Mouse (Mus musculus) cerebellum, postnatal 4 days (tissue): ENCODE measurements around the gene Foxl1.
A peak's percentile ranks its signal among the peaks of the same experiment; 100 is the strongest.
"Not testable (repeated sequence)": the region's sequence is repeated elsewhere in the genome, so short reads cannot be mapped to it uniquely, and the experiment has no call there.

Experiments
- DNase-seq, 2 experiments: peaks; one replicate each; pipeline ENCODE4 v3.0.0; 2022; ENCODE audit warnings: low spot score in 2 of 2, mixed read lengths in 1 of 2

The Foxl1 gene

GRCm38 (mm10) chr8:121124547-121125239, 3.0 kb upstream of the Foxl1 start:
- no peak for DNase-seq

- peak in 1 of 2 experiments; percentile 58 for DNase-seq
Measured at GRCm38 (mm10) chr8:121125311-121125876, 2.3 kb upstream of the Foxl1 start.

- no peak for DNase-seq
Measured at GRCm38 (mm10) chr8:121126191-121126590, 1.5 kb upstream of the Foxl1 start.

- no peak for DNase-seq
Measured at GRCm38 (mm10) chr8:121126694-121127093, 1.0 kb upstream of the Foxl1 start.

- no peak for DNase-seq
Measured at GRCm38 (mm10) chr8:121127291-121127701, 444 bp upstream of the Foxl1 start.

GRCm38 (mm10) chr8:121128531-121129264, 958 bp downstream of the Foxl1 start:
- DNase-seq = no peak

GRCm38 (mm10) chr8:121129265-121129940, 1.7 kb downstream of the Foxl1 start:
- DNase-seq = no peak

- DNase-seq = no peak
Measured at GRCm38 (mm10) chr8:121130522-121130921, 2.8 kb downstream of the Foxl1 start.

GRCm38 (mm10) chr8:121132961-121133513, 5.3 kb downstream of the Foxl1 start:
- no peak for DNase-seq

- DNase-seq = no peak
Measured at GRCm38 (mm10) chr8:121134102-121134501, 6.4 kb downstream of the Foxl1 start.

GRCm38 (mm10) chr8:121134512-121134911, 6.8 kb downstream of the Foxl1 start:
- DNase-seq = no peak

- no peak for DNase-seq
Measured at GRCm38 (mm10) chr8:121136856-121137255, 9.1 kb downstream of the Foxl1 start.

GRCm38 (mm10) chr8:121145457-121146134, 17.9 kb downstream of the Foxl1 start:
- not testable (repeated sequence) for DNase-seq

- DNase-seq = no peak
Measured at GRCm38 (mm10) chr8:121148573-121149083, 20.9 kb downstream of the Foxl1 start.

GRCm38 (mm10) chr8:121152394-121152793, 24.7 kb downstream of the Foxl1 start:
- no peak for DNase-seq

GRCm38 (mm10) chr8:121156990-121157491, 29.3 kb downstream of the Foxl1 start:
- no peak for DNase-seq

- DNase-seq = no peak
Measured at GRCm38 (mm10) chr8:121158812-121159211, 31.1 kb downstream of the Foxl1 start.

- DNase-seq = no peak
Measured at GRCm38 (mm10) chr8:121161437-121161836, 33.7 kb downstream of the Foxl1 start.

GRCm38 (mm10) chr8:121162413-121162812, 34.7 kb downstream of the Foxl1 start:
- no peak for DNase-seq

GRCm38 (mm10) chr8:121162906-121163695, 35.4 kb downstream of the Foxl1 start:
- DNase-seq = no peak
